Mouse (Mus musculus) liver, adult 2 months (tissue): ENCODE results near the gene Tmem130. TPM values are rescaled to one million over a fixed set of nuclear protein-coding genes. Genes with fewer than 3 reads are reported as not detected.
"Not testable (repeated sequence)": the region's sequence is repeated elsewhere in the genome, so short reads cannot be mapped to it uniquely, and the experiment has no call there.

Experiments used
- DNase-seq: peaks from one replicate; pipeline ENCODE4 v3.0.0-alpha.2; 2011; ENCODE audit warnings: low read depth, low spot score; ENCODE audit errors: extremely low read depth
- H3K27ac ChIP-seq: fragments of 200-500 bp; replicated peaks from 2 replicates; pipeline ENCODE4 v1.5.1; 2012; ENCODE audit warnings: low read depth, mild to moderate bottlenecking, control low read depth, inconsistent platforms, low read length; ENCODE audit not compliant: insufficient read depth
- H3K27me3 ChIP-seq: fragments of 200-500 bp; 2 replicates; pipeline ENCODE4 v1.6.1; 2012; ENCODE audit warnings: mild to moderate bottlenecking, moderate library complexity, low read length, inconsistent platforms; ENCODE audit not compliant: control insufficient read depth, insufficient read depth
- H3K36me3 ChIP-seq: fragments of 200-500 bp; 2 replicates; pipeline ENCODE4 v1.6.1; 2012; ENCODE audit warnings: low read length, inconsistent platforms; ENCODE audit not compliant: control insufficient read depth, insufficient read depth
- H3K4me1 ChIP-seq: fragments of 200-500 bp; 2 replicates; pipeline ENCODE4 v1.6.1; 2011; ENCODE audit warnings: low read length; ENCODE audit not compliant: control insufficient read depth, insufficient read depth
- H3K4me3 ChIP-seq: fragments of 200-500 bp; 2 replicates; pipeline ENCODE4 v1.5.1; 2011; ENCODE audit warnings: low read depth, mild to moderate bottlenecking, control low read depth, low read length, moderate library complexity; ENCODE audit not compliant: insufficient read depth
- H3K79me2 ChIP-seq: fragments of 200-500 bp; 2 replicates; pipeline ENCODE4 v1.6.1; 2012; ENCODE audit warnings: inconsistent platforms, mild to moderate bottlenecking, low read length, moderate library complexity; ENCODE audit not compliant: control insufficient read depth, insufficient read depth
- H3K9ac ChIP-seq: fragments of 200-500 bp; 2 replicates; pipeline ENCODE4 v1.6.1; 2012; ENCODE audit warnings: low read depth, mild to moderate bottlenecking, control low read depth, inconsistent platforms, low read length
- CTCF ChIP-seq: fragments of 200-500 bp; IDR thresholded peaks from 2 replicates; pipeline ENCODE4 v1.5.1; 2011; ENCODE audit warnings: low read depth, low read length, control low read depth
- POLR2A ChIP-seq: fragments of 200-500 bp; IDR thresholded peaks from 2 replicates; pipeline ENCODE4 v1.6.1; 2011; ENCODE audit warnings: low read length, control low read depth; ENCODE audit not compliant: insufficient read depth; ENCODE audit errors: extremely low read depth
- WGBS: fragments of 180-500 bp; shearing (Covaris S2); methylation state at CpG from one replicate; pipeline ENCODE4 v1.1.7; 2018; 5-methylcytosine and 5-hydroxymethylcytosine counted together
- polyA plus RNA-seq: library from polyadenylated mRNA; depleted of rRNA; stranded (reverse); fragments of >200 nt; gene quantifications from 2 replicates; pipeline ENCODE4 v1.2.3, GENCODE M21; 2012
- total RNA-seq: library from RNA; depleted of rRNA; stranded (reverse); fragments of >200 nt; gene quantifications from 2 replicates; pipeline ENCODE4 v1.2.3, GENCODE M21; 2014

Gene Tmem130
- total and polyA plus RNA-seq, 2 experiments: 0.04 TPM; not detected in 1

- Histone ChIP-seq H3K36me3 (peaks cover 54% of the 10 kb centered on the region), H3K4me1 (peaks cover 1% of the 10 kb centered on the region; the same call in 1 of the 2 replicates), H3K79me2 (no peaks in the 10 kb centered on the region), H3K27me3 (no peaks in the 10 kb centered on the region), H3K9ac (no peak overlapping the region), H3K27ac (no peak overlapping the region), H3K4me3 (no peak overlapping the region)
- TF ChIP-seq POLR2A: no peak
- no peak for TF ChIP-seq CTCF
- 91% methylated on average over 5 of the region's 5 CpGs for WGBS
- no peak for DNase-seq
Observed at GRCm38 (mm10) chr5:144793374-144793773, 31.8 kb upstream of the Tmem130 start.

DNA sequence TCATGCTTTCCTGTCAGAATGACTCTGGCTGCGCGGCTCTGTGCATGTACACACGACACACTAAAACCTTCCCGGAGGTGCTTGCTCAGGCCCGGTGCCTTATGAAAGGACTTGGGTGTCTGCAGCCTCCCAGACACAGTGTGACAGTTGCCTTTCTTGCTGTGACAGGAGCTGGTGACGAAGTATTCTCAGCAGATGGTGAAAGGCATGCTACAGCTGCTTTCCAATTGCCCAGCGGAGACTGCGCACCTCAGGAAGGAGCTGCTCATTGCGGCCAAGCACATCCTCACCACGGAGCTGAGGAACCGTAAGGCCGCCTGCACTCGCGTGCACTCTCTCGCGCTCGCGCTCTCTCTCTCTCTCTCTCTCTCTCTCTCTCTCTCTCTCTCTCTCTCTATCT is 24.8 kb upstream of the Tmem130 start:
- no peaks in the 10 kb centered on the region for H3K79me2 ChIP-seq
- 97% methylated on average over 18 of the region's 18 CpGs for WGBS
- no peak for TF ChIP-seq POLR2A
- TF ChIP-seq CTCF: no peak

DNA sequence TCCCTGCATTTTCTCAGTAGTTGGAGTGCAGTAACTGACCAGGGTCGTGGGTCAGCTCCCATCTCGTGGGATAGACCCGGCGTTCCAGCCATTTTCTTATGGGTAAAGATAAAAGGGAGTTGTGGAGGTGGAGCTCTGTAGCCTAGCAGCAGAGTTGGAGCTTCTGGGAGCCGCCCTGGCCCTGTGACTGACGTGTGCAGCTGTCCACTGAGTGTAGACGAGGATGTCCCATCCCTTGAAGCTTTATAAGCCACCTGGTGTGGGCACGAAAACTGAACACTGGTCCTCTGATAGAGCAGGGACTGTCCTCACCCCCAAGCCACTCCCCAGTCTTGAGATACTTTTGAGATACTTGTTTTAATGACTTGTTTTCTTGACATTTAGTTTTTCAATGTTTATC is 19.0 kb upstream of the Tmem130 start:
- peaks cover 50% of the 10 kb centered on the region for H3K36me3 ChIP-seq
- H3K27me3 ChIP-seq: no peaks in the 10 kb centered on the region
- 83% methylated on average over 8 of the region's 8 CpGs for WGBS

More for the DNA sequence above, 24.8 kb upstream of the Tmem130 start:
- H3K9ac ChIP-seq: no peak overlapping the region
- no peak overlapping the region for H3K4me3 ChIP-seq
- no peak overlapping the region for H3K27ac ChIP-seq
- peaks cover 6% of the 10 kb centered on the region; the same call in 1 of the 2 replicates for H3K4me1 ChIP-seq
- DNase-seq: no peak
- H3K36me3 ChIP-seq: peaks cover 48% of the 10 kb centered on the region
- no peaks in the 10 kb centered on the region for H3K27me3 ChIP-seq

GRCm38 (mm10) chr5:144773231-144773630 is 11.6 kb upstream of the Tmem130 start:
- Histone ChIP-seq H3K4me3 (no peak overlapping the region), H3K27ac (no peak overlapping the region), H3K36me3 (peaks cover 20% of the 10 kb centered on the region), H3K4me1 (peaks cover 5% of the 10 kb centered on the region; the same call in 1 of the 2 replicates), H3K27me3 (no peaks in the 10 kb centered on the region), H3K79me2 (peaks cover 13% of the 10 kb centered on the region; the same call in 1 of the 2 replicates), H3K9ac (no peak overlapping the region)
- DNase-seq: no peak
- WGBS: 94% methylated on average over 6 of the region's 6 CpGs
- TF ChIP-seq CTCF: 0 out of 2 replicates have a peak, but pooled peaks have one; percentile 1
- TF ChIP-seq POLR2A: no peak

More for the DNA sequence above, 19.0 kb upstream of the Tmem130 start:
- DNase-seq: no peak
- Histone ChIP-seq H3K9ac (no peak overlapping the region), H3K27ac (no peak overlapping the region), H3K4me3 (no peak overlapping the region), H3K79me2 (no peaks in the 10 kb centered on the region), H3K4me1 (no peaks in the 10 kb centered on the region)
- TF ChIP-seq POLR2A (no peak), CTCF (no peak)

DNA sequence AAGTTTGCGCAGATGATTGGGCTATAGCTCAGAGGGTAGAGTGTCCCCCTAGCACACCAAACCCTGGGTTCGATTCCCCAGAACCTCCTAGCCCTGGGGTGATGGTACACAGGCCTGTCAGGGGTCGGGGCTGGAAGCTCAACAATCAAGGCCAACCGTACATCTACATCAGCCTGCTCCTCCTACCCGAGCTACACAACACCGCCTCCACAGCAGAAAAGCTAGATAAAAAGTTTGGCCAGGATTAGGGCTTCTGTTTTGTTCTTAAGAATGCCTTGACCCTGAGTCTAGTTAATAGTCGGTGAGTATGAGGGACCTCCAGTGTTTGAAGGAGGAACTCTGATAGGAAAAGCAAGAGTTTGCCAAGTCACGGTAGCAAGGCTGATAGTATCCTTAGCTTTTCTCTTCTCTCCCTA is 7.5 kb upstream of the Tmem130 start:
- TF ChIP-seq CTCF: no peak
- no peak for TF ChIP-seq POLR2A
- Histone ChIP-seq H3K4me3 (peak overlapping the region; percentile 86), H3K9ac (peak overlapping the region; percentile 95)

GRCm38 (mm10) chr5:144767911-144768841 is 6.6 kb upstream of the Tmem130 start:
- H3K9ac ChIP-seq: peak overlapping the region; percentile 95
- peaks cover 13% of the 10 kb centered on the region; the same call in 1 of the 2 replicates for H3K79me2 ChIP-seq
- H3K4me1 ChIP-seq: peaks cover 5% of the 10 kb centered on the region; the same call in 1 of the 2 replicates
- WGBS: under 1% methylated on average over 92 of the region's 92 CpGs
- H3K27me3 ChIP-seq: no peaks in the 10 kb centered on the region
- H3K27ac ChIP-seq: peak overlapping the region; percentile 97
- DNase-seq: peak; percentile 73
- peak overlapping the region; percentile 86 for H3K4me3 ChIP-seq
- TF ChIP-seq POLR2A: peak; percentile 80; the same call in 1 of the 2 replicates
- TF ChIP-seq CTCF: peak; percentile 71
- H3K36me3 ChIP-seq: peaks cover 4% of the 10 kb centered on the region

More for the DNA sequence above, 7.5 kb upstream of the Tmem130 start:
- 12% methylated on average over 8 of the region's 8 CpGs for WGBS
- Histone ChIP-seq H3K36me3 (peaks cover 7% of the 10 kb centered on the region), H3K79me2 (peaks cover 13% of the 10 kb centered on the region; the same call in 1 of the 2 replicates), H3K4me1 (peaks cover 5% of the 10 kb centered on the region; the same call in 1 of the 2 replicates), H3K27ac (no peak overlapping the region), H3K27me3 (no peaks in the 10 kb centered on the region)
- no peak for DNase-seq

- peak within 1 kb of the TSS; percentile 86 for H3K4me3 ChIP-seq
- WGBS: 82% methylated on average over 13 of the region's 15 CpGs
- H3K79me2 ChIP-seq: peaks cover 13% of the 10 kb centered on the region; the same call in 1 of the 2 replicates
Observed at GRCm38 (mm10) chr5:144767106-144767798, 5.6 kb upstream of the Tmem130 start, which contains the start of gene Trrap. TSS of gene Trrap (plus strand) at chr5:144767732.

More at GRCm38 (mm10) chr5:144767106-144767798, 5.6 kb upstream of the Tmem130 start, which contains the start of gene Trrap:
- H3K4me1 ChIP-seq, H3K36me3 ChIP-seq, H3K27me3 ChIP-seq, DNase-seq: not testable (repeated sequence)
- Histone ChIP-seq H3K9ac (peak within 1 kb of the TSS; percentile 95), H3K27ac (peak within 1 kb of the TSS; percentile 97)
